Mouse (Mus musculus): ENCODE data around the gene Cyb561.

Cyb561 gene

DNA sequence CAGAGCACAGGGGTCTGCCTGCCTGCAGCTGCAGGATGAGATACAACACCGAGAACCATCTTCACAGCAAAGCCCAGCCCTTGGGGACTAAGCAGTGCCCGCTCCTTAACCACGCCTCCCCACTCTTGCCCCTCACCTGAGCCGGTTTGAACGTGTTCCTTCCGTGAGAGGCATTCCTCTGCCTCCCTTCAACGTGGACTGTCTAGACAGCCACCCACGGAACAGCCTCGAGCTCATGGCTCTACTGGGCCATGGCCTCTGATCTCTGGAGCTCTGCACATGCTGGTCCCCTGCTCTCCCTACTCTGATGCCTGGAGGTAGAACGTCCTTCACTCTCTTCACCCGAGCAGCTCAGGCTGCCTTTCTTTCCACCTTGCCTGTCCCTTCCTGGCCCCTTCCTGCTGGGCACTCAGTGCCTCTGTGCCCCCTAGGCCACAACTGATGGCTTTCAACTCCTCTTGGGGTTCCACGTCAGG is at the start of gene Cyb561:
TSS of gene Cyb561 (minus strand) at position 426 of the 476 bp plus-strand sequence.
- DNase-seq (ENCODE audit: low spot score in 2 of 2): no peak

DNA sequence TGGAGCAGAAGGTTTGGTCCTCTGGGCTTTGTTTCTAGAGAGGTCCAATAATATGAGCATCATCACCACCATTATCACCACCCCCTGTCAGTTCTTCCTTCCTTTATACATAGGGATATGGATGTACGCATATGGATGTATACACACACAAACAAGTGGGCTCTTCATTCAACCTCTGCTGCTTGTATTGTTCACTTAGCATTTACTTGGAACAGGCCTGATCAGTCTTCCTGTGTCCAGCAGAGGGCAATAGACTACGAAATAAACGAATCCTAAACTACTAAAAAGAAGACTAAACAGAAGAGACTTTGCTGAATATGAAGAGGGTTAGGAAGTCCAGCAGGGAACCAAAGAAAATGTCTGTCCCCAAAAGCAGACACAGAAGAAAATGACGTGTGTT is 48.6 kb upstream of the Cyb561 start:
- no peak for DNase-seq (ENCODE audit: low spot score in 2 of 2)

GRCm38 (mm10) chr11:106000062-106000461 is 46.9 kb upstream of the Cyb561 start:
- no peak for DNase-seq (ENCODE audit: low spot score in 2 of 2)

- DNase-seq (ENCODE audit: low spot score in 2 of 2): no peak
Observed at GRCm38 (mm10) chr11:105994375-105994774, 41.2 kb upstream of the Cyb561 start, which contains the start of gene Ace3. Gene Ace3, plus strand, starts transcription at chr11:105994675.

GRCm38 (mm10) chr11:105990231-105990630 is 37.1 kb upstream of the Cyb561 start:
- DNase-seq (ENCODE audit: low spot score in 2 of 2): no peak

- DNase-seq (ENCODE audit: low spot score in 2 of 2): no peak
Observed at GRCm38 (mm10) chr11:105989446-105989845, 36.3 kb upstream of the Cyb561 start.

DNA sequence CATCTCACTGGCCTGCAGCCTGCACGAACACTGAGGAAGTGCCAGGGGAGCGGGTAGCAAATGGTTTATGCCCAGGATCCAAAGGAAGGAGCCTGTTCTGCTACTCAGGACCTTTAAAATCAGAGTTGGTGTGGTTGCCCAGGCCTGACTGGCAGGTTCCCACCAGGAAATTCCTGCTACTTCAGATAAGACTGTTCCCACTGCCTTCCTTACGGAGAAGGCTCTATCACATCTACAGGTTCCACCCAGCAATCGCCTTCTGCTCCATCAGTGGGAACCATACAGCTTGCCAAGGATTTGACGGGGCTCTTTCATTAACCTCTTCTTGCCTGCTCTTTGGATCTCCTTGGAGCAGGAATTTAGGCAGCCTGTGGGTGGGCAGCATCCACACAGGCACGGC is 34.3 kb upstream of the Cyb561 start:
- DNase-seq (ENCODE audit: low spot score in 2 of 2): no peak

GRCm38 (mm10) chr11:105984452-105984851 is 31.3 kb upstream of the Cyb561 start:
- no peak for DNase-seq (ENCODE audit: low spot score in 2 of 2)

- no peak for DNase-seq (ENCODE audit: low spot score in 2 of 2)
Observed at GRCm38 (mm10) chr11:105978634-105979033, 25.5 kb upstream of the Cyb561 start.

DNA sequence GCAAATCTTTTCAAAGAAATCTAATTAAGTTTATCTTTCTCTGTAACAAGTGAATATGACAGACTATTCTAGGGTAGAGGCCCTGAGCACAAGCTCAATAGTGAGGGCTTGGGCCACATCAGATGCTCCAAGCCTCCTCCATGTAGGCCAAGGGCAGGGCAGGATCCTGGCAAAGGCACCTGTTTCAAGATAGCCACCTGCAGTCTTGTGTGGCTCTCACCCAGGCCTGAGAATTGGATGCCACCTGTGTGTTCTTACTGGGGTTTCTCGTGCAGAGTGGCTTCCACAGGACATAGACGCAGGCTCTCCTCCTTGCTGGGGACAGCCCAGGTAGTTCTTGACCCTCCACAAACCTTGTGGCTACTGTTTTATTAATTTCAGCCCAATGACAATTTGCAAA is 25.1 kb upstream of the Cyb561 start:
- no peak for DNase-seq (ENCODE audit: low spot score in 2 of 2)

GRCm38 (mm10) chr11:105975636-105976035 is 22.5 kb upstream of the Cyb561 start:
- no peak for DNase-seq (ENCODE audit: low spot score in 2 of 2)

DNA sequence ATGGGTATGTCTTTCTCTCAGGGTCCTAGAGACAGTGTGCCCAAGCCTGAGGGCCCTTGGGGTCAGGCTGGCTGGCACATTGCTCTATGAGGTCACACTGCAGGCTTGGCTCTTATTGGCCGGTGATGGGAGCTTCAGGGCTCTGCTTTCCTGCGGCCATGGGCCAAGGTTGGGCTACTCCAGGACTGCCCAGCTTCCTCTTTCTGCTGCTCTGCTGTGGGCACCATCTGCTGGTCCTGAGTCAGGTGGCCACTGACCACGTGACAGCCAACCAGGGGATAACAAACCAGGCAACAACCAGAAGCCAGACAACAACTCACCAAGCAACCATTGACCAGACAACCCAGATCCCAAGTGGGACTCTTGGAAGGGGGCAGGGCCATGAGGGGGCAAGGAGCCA is 21.9 kb upstream of the Cyb561 start:
- no peak for DNase-seq (ENCODE audit: low spot score in 2 of 2)

DNA sequence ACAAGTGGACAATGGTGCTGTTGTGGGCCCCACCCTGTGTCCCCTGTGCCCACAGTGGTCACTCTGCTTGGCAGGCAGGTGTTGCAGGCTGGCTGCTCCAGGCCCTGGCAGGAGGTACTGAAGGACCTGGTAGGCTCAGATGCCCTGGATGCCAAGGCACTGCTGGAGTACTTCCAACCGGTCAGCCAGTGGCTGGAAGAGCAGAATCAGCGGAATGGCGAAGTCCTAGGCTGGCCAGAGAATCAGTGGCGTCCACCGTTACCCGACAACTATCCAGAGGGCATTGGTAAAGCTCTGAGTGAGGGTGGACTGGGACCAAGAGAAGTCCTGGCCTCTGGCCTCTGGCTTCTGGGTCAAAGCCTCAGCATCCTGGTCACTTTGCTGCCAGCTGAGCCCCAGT is 21.5 kb upstream of the Cyb561 start:
- DNase-seq (ENCODE audit: low spot score in 2 of 2): no peak

- no peak for DNase-seq (ENCODE audit: low spot score in 2 of 2)
Observed at GRCm38 (mm10) chr11:105969516-105969915, 16.4 kb upstream of the Cyb561 start.

DNA sequence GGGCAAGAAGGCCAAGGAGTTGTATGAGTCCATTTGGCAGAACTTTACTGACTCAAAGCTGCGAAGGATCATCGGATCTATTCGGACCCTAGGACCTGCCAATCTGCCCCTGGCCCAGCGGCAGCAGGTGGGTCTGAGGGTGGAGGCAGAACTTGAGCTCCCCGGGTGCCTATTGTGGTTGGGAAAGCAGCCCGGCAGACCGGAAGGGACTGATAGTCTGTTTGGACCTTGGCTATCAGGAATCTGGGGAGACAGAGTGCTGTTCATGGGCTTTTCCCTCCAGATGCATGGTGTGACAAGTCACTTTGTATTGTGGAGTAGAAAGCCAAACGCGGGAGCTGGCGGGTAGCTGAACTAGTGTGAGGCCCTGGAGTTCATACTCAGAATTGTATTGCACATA is 15.8 kb upstream of the Cyb561 start:
- DNase-seq (ENCODE audit: low spot score in 2 of 2): no peak

DNA sequence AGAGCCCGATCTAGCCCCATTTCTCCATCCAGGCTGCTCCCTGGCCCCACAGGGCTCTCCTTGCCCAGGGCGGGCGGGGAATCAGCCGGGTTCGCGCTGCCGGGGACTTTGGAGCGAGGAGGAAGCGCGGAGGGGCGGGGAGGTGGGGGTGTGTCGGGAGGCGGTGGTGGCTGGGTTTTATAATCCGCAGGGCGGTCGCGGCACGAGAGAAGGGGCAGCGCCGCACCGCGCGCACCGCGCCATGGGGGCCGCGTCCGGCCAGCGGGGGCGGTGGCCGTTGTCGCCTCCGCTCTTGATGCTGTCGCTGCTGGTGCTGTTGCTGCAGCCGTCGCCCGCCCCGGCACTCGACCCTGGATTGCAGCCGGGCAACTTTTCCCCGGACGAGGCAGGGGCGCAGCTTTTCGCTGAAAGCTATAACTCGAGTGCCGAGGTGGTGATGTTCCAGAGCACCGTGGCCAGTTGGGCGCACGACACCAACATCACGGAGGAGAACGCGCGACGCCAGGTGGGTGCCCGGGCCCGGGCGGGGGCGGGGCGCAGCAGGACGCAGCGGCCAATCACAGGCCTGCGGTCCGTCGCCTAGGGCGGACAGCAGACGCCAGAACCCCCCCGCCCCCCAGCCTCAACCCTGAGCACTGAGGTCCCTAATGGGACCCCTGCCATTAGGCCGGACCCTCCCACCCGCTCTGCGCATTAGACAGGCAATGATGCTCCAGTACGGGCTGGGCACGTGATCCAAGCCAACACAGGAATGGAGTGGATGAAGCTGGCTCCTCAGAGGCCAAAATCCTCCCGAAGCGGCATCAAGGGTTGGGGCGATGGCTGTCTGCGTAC is 14.8 kb upstream of the Cyb561 start, which contains the start of gene Ace:
TSS of gene Ace (plus strand) at position 205 of the 834 bp plus-strand sequence.
- DNase-seq (ENCODE audit: low spot score in 2 of 2): no peak

GRCm38 (mm10) chr11:105966288-105966687 is 13.2 kb upstream of the Cyb561 start:
- DNase-seq (ENCODE audit: low spot score in 2 of 2): no peak

GRCm38 (mm10) chr11:105964691-105965090 is 11.6 kb upstream of the Cyb561 start:
- no peak for DNase-seq (ENCODE audit: low spot score in 2 of 2)

GRCm38 (mm10) chr11:105959355-105959754 is 6.2 kb upstream of the Cyb561 start:
- DNase-seq (ENCODE audit: low spot score in 2 of 2): no peak

- no peak for DNase-seq (ENCODE audit: low spot score in 2 of 2)
Observed at GRCm38 (mm10) chr11:105958566-105958965, 5.4 kb upstream of the Cyb561 start.

DNA sequence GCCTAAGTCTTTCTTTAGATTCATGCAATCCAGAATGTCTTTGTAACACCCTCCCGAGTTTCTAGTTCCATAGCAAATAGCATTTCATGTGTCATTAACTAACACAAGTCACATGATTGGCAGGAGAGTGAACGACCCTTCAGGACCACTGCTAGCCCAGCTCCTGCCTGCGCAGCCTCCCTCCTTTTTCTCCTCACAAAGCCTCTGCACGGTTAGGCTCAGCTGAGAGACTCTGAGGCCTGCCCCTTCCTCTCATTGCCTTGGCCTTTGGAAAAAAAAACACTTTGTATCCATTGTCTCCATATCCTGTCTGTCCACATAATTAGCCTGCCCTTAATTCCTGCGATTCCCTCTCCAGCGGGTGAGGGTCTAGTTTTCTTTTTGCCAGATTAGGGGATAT is 4.4 kb upstream of the Cyb561 start:
- DNase-seq (ENCODE audit: low spot score in 2 of 2): no peak

DNA sequence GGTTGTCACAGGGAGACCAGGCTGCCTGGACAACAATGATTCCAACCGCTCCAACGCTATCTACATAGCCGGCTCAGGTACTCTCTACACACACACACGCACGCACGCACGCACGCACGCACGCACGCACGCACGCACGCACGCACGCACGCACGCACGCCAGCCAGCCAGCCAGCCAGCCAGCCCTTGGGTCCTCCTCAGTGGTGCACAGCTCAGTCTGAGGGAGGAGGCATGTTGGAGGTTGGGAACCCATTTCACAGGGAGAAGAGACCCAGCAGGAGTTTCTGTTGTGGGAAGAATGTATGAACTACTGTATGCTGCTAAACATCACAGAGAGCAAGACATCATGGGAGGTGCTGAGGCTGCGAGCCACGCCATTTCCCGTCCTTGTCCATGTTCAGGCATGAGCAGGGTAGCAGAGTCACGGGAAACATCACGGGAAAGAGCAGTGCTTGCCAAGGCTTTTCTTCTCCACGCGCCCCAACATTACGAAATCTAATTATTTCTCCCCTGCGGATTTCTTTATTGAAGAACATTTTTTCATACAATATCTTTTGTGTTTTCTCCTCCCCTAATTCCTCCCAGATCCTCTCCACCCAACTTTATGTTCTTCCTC is 2.8 kb upstream of the Cyb561 start:
- DNase-seq (ENCODE audit: low spot score in 2 of 2): no peak

- no peak for DNase-seq (ENCODE audit: low spot score in 2 of 2)
Observed at GRCm38 (mm10) chr11:105953402-105953801, 266 bp upstream of the Cyb561 start.

Data from spleen, postnatal 4 days (tissue).